Mouse (Mus musculus) ovary, postnatal 36 days (tissue): ENCODE measurements around the gene Golph3l.
"Not testable (repeated sequence)": the region's sequence is repeated elsewhere in the genome, so short reads cannot be mapped to it uniquely, and the experiment has no call there.

ENCODE experiments used
- DNase-seq: peaks from one replicate; pipeline ENCODE4 v3.0.0; 2022; ENCODE audit warnings: low spot score, mixed read lengths

Golph3l gene

GRCm38 (mm10) chr3:95624628-95625503, 36.1 kb downstream of the Golph3l start, which contains the start of gene Ensa:
Gene Ensa, plus strand, starts transcription at chr3:95624993.
- peak; percentile 94 for DNase-seq

- DNase-seq: no peak
Observed at GRCm38 (mm10) chr3:95627763-95628162, 39.0 kb downstream of the Golph3l start.

GRCm38 (mm10) chr3:95629755-95630154, 41.0 kb downstream of the Golph3l start:
- no peak for DNase-seq

- DNase-seq: no peak
Observed at GRCm38 (mm10) chr3:95630856-95631255, 42.1 kb downstream of the Golph3l start.

GRCm38 (mm10) chr3:95631304-95631703, 42.6 kb downstream of the Golph3l start:
- DNase-seq: no peak

GRCm38 (mm10) chr3:95632648-95633588, 44.2 kb downstream of the Golph3l start:
- DNase-seq: peak; percentile 40

- DNase-seq: no peak
Observed at GRCm38 (mm10) chr3:95635636-95636035, 46.9 kb downstream of the Golph3l start.

- no peak for DNase-seq
Observed at GRCm38 (mm10) chr3:95636072-95636471, 47.3 kb downstream of the Golph3l start.

- DNase-seq: no peak
Observed at GRCm38 (mm10) chr3:95639694-95640093, 51.0 kb downstream of the Golph3l start.

- no peak for DNase-seq
Observed at GRCm38 (mm10) chr3:95643097-95643496, 54.4 kb downstream of the Golph3l start.

- DNase-seq: no peak
Observed at GRCm38 (mm10) chr3:95645313-95646235, 56.8 kb downstream of the Golph3l start.

GRCm38 (mm10) chr3:95648016-95648415, 59.3 kb downstream of the Golph3l start:
- DNase-seq: no peak

GRCm38 (mm10) chr3:95650276-95651032, 61.7 kb downstream of the Golph3l start:
- no peak for DNase-seq

GRCm38 (mm10) chr3:95651033-95651373, 62.3 kb downstream of the Golph3l start:
- no peak for DNase-seq

- no peak for DNase-seq
Observed at GRCm38 (mm10) chr3:95651391-95652203, 62.9 kb downstream of the Golph3l start.

- no peak for DNase-seq
Observed at GRCm38 (mm10) chr3:95652204-95652811, 63.6 kb downstream of the Golph3l start.

GRCm38 (mm10) chr3:95652871-95653270, 64.1 kb downstream of the Golph3l start:
- no peak for DNase-seq

GRCm38 (mm10) chr3:95653473-95654034, 64.8 kb downstream of the Golph3l start:
- DNase-seq: no peak

- DNase-seq: not testable (repeated sequence)
Observed at GRCm38 (mm10) chr3:95654371-95654770, 65.6 kb downstream of the Golph3l start.
